Mouse (Mus musculus): ENCODE measurements around the gene Mbnl2. TPM values are rescaled to one million over a fixed set of nuclear protein-coding genes. Genes with fewer than 3 reads are reported as not detected.

Mbnl2 gene
- polyA plus RNA-seq, 1 experiment from 2014 or later = 19.3 TPM

DNA sequence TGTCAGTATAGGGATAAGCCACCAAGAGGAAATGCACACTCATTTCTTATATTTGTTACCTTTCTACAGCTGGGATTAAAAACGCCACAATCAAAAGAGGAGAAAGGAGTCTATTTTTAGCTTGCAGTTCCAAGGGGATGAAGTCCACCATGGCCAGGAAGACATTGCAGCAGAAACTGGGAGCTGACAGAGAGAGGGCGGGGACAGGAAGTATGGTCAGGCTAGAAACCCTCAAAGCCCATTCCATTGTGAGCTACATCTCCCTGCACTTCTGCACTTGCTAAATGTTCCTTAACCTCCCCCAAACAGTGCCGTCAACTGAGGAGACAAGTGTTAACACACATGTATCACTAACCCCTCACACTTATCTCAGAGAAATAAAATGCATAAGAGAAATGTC, 5.4 kb upstream of the Mbnl2 start:
- H3K4me1 ChIP-seq (ENCODE audit: control insufficient read depth, low read depth, low read length) = peaks cover 11% of the 10 kb centered on the region
- 18% methylated on average over 3 of the region's 3 CpGs for WGBS (ENCODE audit: insufficient replicate concordance)
- H3K27me3 ChIP-seq (ENCODE audit: control insufficient read depth, insufficient read depth, low read depth, low read length) = no peaks in the 10 kb centered on the region
- H3K27ac ChIP-seq (ENCODE audit: low read length) = no peak overlapping the region
- H3K9ac ChIP-seq (ENCODE audit: low read depth, low read length) = no peak overlapping the region
- H3K9me3 ChIP-seq (replicated peaks; ENCODE audit: control insufficient read depth, low read length) = no peaks in the 10 kb centered on the region
- no peak overlapping the region for H3K4me2 ChIP-seq (ENCODE audit: low read depth, low read length)
- H3K36me3 ChIP-seq (ENCODE audit: control insufficient read depth, insufficient read depth) = no peaks in the 10 kb centered on the region
- ATAC-seq (ENCODE audit: low read depth) = no peak
- no peak overlapping the region for H3K4me3 ChIP-seq (ENCODE audit: low read depth, low read length)

GRCm38 (mm10) chr14:120270633-120271032, 4.8 kb upstream of the Mbnl2 start:
- no peak overlapping the region for H3K4me2 ChIP-seq (ENCODE audit: low read depth, low read length)
- no peak overlapping the region for H3K27ac ChIP-seq (ENCODE audit: low read length)
- no peaks in the 10 kb centered on the region for H3K27me3 ChIP-seq (ENCODE audit: control insufficient read depth, insufficient read depth, low read depth, low read length)
- no peaks in the 10 kb centered on the region for H3K36me3 ChIP-seq (ENCODE audit: control insufficient read depth, insufficient read depth)
- no peak overlapping the region for H3K4me3 ChIP-seq (ENCODE audit: low read depth, low read length)
- no peaks in the 10 kb centered on the region for H3K9me3 ChIP-seq (replicated peaks; ENCODE audit: control insufficient read depth, low read length)
- H3K9ac ChIP-seq (ENCODE audit: low read depth, low read length) = no peak overlapping the region
- 39% methylated on average over 4 of the region's 4 CpGs for WGBS (ENCODE audit: insufficient replicate concordance)
- peaks cover 13% of the 10 kb centered on the region for H3K4me1 ChIP-seq (ENCODE audit: control insufficient read depth, low read depth, low read length)
- ATAC-seq (ENCODE audit: low read depth) = no peak

- ATAC-seq (ENCODE audit: low read depth) = no peak
- Histone ChIP-seq H3K4me1 (ENCODE audit: control insufficient read depth, low read depth, low read length) (peaks cover 13% of the 10 kb centered on the region), H3K27ac (ENCODE audit: low read length) (no peak overlapping the region), H3K9me3 (replicated peaks; ENCODE audit: control insufficient read depth, low read length) (no peaks in the 10 kb centered on the region), H3K9ac (ENCODE audit: low read depth, low read length) (no peak overlapping the region), H3K36me3 (ENCODE audit: control insufficient read depth, insufficient read depth) (no peaks in the 10 kb centered on the region), H3K27me3 (ENCODE audit: control insufficient read depth, insufficient read depth, low read depth, low read length) (no peaks in the 10 kb centered on the region), H3K4me3 (ENCODE audit: low read depth, low read length) (no peak overlapping the region), H3K4me2 (ENCODE audit: low read depth, low read length) (0 out of 2 replicates have a peak overlapping the region, but pooled peaks have one; percentile 17)
- WGBS (ENCODE audit: insufficient replicate concordance) = 62% methylated on average over 8 of the region's 8 CpGs
These were observed 4.4 kb upstream of the Mbnl2 start for GRCm38 (mm10) chr14:120271096-120271495.

GRCm38 (mm10) chr14:120273766-120274165, 1.7 kb upstream of the Mbnl2 start:
- Histone ChIP-seq H3K4me1 (ENCODE audit: control insufficient read depth, low read depth, low read length) (peaks cover 34% of the 10 kb centered on the region), H3K36me3 (ENCODE audit: control insufficient read depth, insufficient read depth) (no peaks in the 10 kb centered on the region), H3K4me3 (ENCODE audit: low read depth, low read length) (no peak overlapping the region), H3K4me2 (ENCODE audit: low read depth, low read length) (no peak overlapping the region), H3K9ac (ENCODE audit: low read depth, low read length) (no peak overlapping the region), H3K27me3 (ENCODE audit: control insufficient read depth, insufficient read depth, low read depth, low read length) (no peaks in the 10 kb centered on the region), H3K9me3 (replicated peaks; ENCODE audit: control insufficient read depth, low read length) (no peaks in the 10 kb centered on the region), H3K27ac (ENCODE audit: low read length) (no peak overlapping the region)
- no peak for ATAC-seq (ENCODE audit: low read depth)
- WGBS (ENCODE audit: insufficient replicate concordance) = 61% methylated on average over 5 of the region's 5 CpGs

DNA sequence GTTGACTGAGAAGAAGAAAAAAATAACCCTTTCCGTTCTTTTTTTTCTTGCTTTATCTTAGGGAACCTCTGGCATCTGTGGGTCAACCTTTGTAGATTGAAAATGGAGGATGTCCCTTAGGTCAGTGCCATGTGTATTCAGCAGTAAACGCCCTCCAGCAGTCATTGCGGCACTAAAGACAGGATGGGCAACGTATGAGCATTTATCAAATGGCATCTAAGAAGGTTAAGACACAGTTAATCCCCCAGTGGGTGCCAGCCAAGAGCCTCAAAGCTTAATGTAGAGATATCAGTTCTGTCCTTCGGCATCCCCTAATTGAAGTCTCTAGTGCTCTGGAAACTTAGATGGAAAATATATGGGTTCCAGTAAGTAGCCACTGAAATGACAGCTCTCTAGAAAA, 723 bp upstream of the Mbnl2 start:
- Histone ChIP-seq H3K36me3 (ENCODE audit: control insufficient read depth, insufficient read depth) (no peaks in the 10 kb centered on the region), H3K4me3 (ENCODE audit: low read depth, low read length) (peak overlapping the region; percentile 76), H3K27me3 (ENCODE audit: control insufficient read depth, insufficient read depth, low read depth, low read length) (no peaks in the 10 kb centered on the region), H3K4me1 (ENCODE audit: control insufficient read depth, low read depth, low read length) (peaks cover 42% of the 10 kb centered on the region), H3K9ac (ENCODE audit: low read depth, low read length) (peak overlapping the region; percentile 46; the same call in 1 of the 2 replicates), H3K27ac (ENCODE audit: low read length) (peak overlapping the region; percentile 65; the same call in 1 of the 2 replicates), H3K9me3 (replicated peaks; ENCODE audit: control insufficient read depth, low read length) (no peaks in the 10 kb centered on the region), H3K4me2 (ENCODE audit: low read depth, low read length) (peak overlapping the region; percentile 88)
- no peak for ATAC-seq (ENCODE audit: low read depth)
- 52% methylated on average over 5 of the region's 5 CpGs for WGBS (ENCODE audit: insufficient replicate concordance)

GRCm38 (mm10) chr14:120276343-120277080, 1.0 kb downstream of the Mbnl2 start:
- ATAC-seq (ENCODE audit: low read depth) = no peak
- H3K4me2 ChIP-seq (ENCODE audit: low read depth, low read length) = peak overlapping the region; percentile 88
- no peaks in the 10 kb centered on the region for H3K27me3 ChIP-seq (ENCODE audit: control insufficient read depth, insufficient read depth, low read depth, low read length)
- H3K36me3 ChIP-seq (ENCODE audit: control insufficient read depth, insufficient read depth) = no peaks in the 10 kb centered on the region
- no peaks in the 10 kb centered on the region for H3K9me3 ChIP-seq (replicated peaks; ENCODE audit: control insufficient read depth, low read length)
- H3K4me3 ChIP-seq (ENCODE audit: low read depth, low read length) = peak overlapping the region; percentile 76
- 2% methylated on average over 10 of the region's 10 CpGs for WGBS (ENCODE audit: insufficient replicate concordance)
- peak overlapping the region; percentile 57 for H3K9ac ChIP-seq (ENCODE audit: low read depth, low read length)
- H3K4me1 ChIP-seq (ENCODE audit: control insufficient read depth, low read depth, low read length) = peaks cover 40% of the 10 kb centered on the region
- H3K27ac ChIP-seq (ENCODE audit: low read length) = peak overlapping the region; percentile 76

- H3K27me3 ChIP-seq (ENCODE audit: control insufficient read depth, insufficient read depth, low read depth, low read length) = no peaks in the 10 kb centered on the region
- peak overlapping the region; percentile 57 for H3K9ac ChIP-seq (ENCODE audit: low read depth, low read length)
- H3K36me3 ChIP-seq (ENCODE audit: control insufficient read depth, insufficient read depth) = no peaks in the 10 kb centered on the region
- peak overlapping the region; percentile 76 for H3K27ac ChIP-seq (ENCODE audit: low read length)
- peaks cover 40% of the 10 kb centered on the region for H3K4me1 ChIP-seq (ENCODE audit: control insufficient read depth, low read depth, low read length)
- no peaks in the 10 kb centered on the region for H3K9me3 ChIP-seq (replicated peaks; ENCODE audit: control insufficient read depth, low read length)
- H3K4me3 ChIP-seq (ENCODE audit: low read depth, low read length) = peak overlapping the region; percentile 76
- no peak; the same call in 1 of the 2 replicates for ATAC-seq (ENCODE audit: low read depth)
- peak overlapping the region; percentile 88 for H3K4me2 ChIP-seq (ENCODE audit: low read depth, low read length)
- 10% methylated on average over 10 of the region's 10 CpGs for WGBS (ENCODE audit: insufficient replicate concordance)
These were observed 1.7 kb downstream of the Mbnl2 start for GRCm38 (mm10) chr14:120277081-120277656.

- 0 out of 2 replicates have a peak, but pooled peaks have one; percentile 16 for ATAC-seq (ENCODE audit: low read depth)
- peaks cover 40% of the 10 kb centered on the region for H3K4me1 ChIP-seq (ENCODE audit: control insufficient read depth, low read depth, low read length)
These were observed 3.1 kb downstream of the Mbnl2 start for GRCm38 (mm10) chr14:120278290-120279244.

More at GRCm38 (mm10) chr14:120278290-120279244, 3.1 kb downstream of the Mbnl2 start:
- peak overlapping the region; percentile 48 for H3K9ac ChIP-seq (ENCODE audit: low read depth, low read length)
- WGBS (ENCODE audit: insufficient replicate concordance) = 7% methylated on average over 21 of the region's 21 CpGs
- H3K36me3 ChIP-seq (ENCODE audit: control insufficient read depth, insufficient read depth) = no peaks in the 10 kb centered on the region
- H3K4me3 ChIP-seq (ENCODE audit: low read depth, low read length) = peak overlapping the region; percentile 76
- no peaks in the 10 kb centered on the region for H3K27me3 ChIP-seq (ENCODE audit: control insufficient read depth, insufficient read depth, low read depth, low read length)
- peak overlapping the region; percentile 35 for H3K27ac ChIP-seq (ENCODE audit: low read length)
- peak overlapping the region; percentile 88 for H3K4me2 ChIP-seq (ENCODE audit: low read depth, low read length)
- H3K9me3 ChIP-seq (replicated peaks; ENCODE audit: control insufficient read depth, low read length) = no peaks in the 10 kb centered on the region

All from liver, embryonic 16.5 days (tissue).